Mouse (Mus musculus): ENCODE measurements around the gene Mitd1. TPM values are rescaled to one million over a fixed set of nuclear protein-coding genes. Genes with fewer than 3 reads are reported as not detected.

Gene Mitd1
- total and polyA plus RNA-seq, 3 experiments: 13.3 to 28.1 (median 19.9) TPM

DNA sequence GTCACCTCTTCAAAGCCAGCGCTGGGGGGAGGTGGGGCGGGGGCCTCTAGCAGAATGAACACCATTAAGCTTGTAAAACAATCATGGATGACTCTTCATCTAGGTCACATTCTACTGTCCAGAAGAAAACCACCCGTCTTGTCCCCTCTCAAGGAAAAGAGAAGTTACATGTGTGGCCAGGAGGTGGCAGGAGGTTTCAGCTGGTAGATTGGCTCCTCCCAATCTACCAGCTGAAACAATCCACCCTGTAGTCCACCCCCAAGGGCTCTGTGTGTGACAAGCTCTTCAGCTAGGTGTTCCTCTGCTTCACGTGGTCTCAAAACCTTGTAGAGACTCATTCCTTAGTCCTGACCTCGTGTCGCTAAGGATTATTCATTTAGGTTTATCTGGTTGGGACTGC lies 13.0 kb upstream of the Mitd1 start (continued):
- TF ChIP-seq USF2 (conservative IDR thresholded peaks at IDR 0.05; ENCODE audit: low read depth, low read length) (no peak), MAX (IDR thresholded peaks at IDR 0.05; ENCODE audit: low read length) (no peak), ETS1 (conservative IDR thresholded peaks at IDR 0.05; ENCODE audit: low read depth, low read length) (no peak)

GRCm38 (mm10) chr1:37900288-37900687 lies 10.1 kb upstream of the Mitd1 start:
- H3K9ac ChIP-seq (ENCODE audit: insufficient read depth, low read depth): no peak overlapping the region
- DNase-seq (ENCODE audit: extremely low read depth): no peak
- no peak overlapping the region for H3K4me2 ChIP-seq (ENCODE audit: insufficient read depth, low read depth, poor library complexity, severe bottlenecking)
- TF ChIP-seq ZKSCAN1 (IDR thresholded peaks at IDR 0.05; ENCODE audit: borderline replicate concordance, low read depth, low read length): no peak
- in situ Hi-C loops (cut with MboI; ENCODE audit: low pct_ligation_motif_present, low pct_unique_long_range_greater_than_20kb, low sequenced_read_pairs): no loop called here
- H3K27ac ChIP-seq (ENCODE audit: insufficient read depth, low read depth): no peak overlapping the region
- H3K4me3 ChIP-seq (replicated peaks in 1 of 3; ENCODE audit: low read depth in 2 of 3, low read length in 2 of 3, poor library complexity in 1 of 3): no peak overlapping the region
- H3K4me1 ChIP-seq (ENCODE audit: control insufficient read depth in 1 of 2, insufficient read depth in 2 of 2): no peaks in the 10 kb centered on the region
- no peaks in the 10 kb centered on the region for H3K79me2 ChIP-seq (replicated peaks; ENCODE audit: control insufficient read depth, extremely low read depth, insufficient read depth, poor library complexity, severe bottlenecking)
- no peaks in the 10 kb centered on the region for H3K9me3 ChIP-seq (replicated peaks; ENCODE audit: low read length)
- peaks cover 35 to 49% of the 10 kb centered on the region in 2 experiments for H3K36me3 ChIP-seq (replicated peaks in 1 of 2; ENCODE audit: control insufficient read depth in 1 of 2, insufficient read depth in 1 of 2, low read length in 1 of 2)
- H3K27me3 ChIP-seq (replicated peaks): no peaks in the 10 kb centered on the region
- dilution Hi-C loops (cut with MboI; ENCODE audit: extremely low pct_ligation_motif_present, extremely low pct_unique_long_range_greater_than_20kb, low sequenced_read_pairs): no loop called here

- Histone ChIP-seq H3K4me3 (replicated peaks in 1 of 3; ENCODE audit: low read depth in 2 of 3, low read length in 2 of 3, poor library complexity in 1 of 3) (no peak overlapping the region), H3K9ac (ENCODE audit: insufficient read depth, low read depth) (no peak overlapping the region), H3K27ac (ENCODE audit: insufficient read depth, low read depth) (no peak overlapping the region), H3K36me3 (replicated peaks in 1 of 2; ENCODE audit: control insufficient read depth in 1 of 2, insufficient read depth in 1 of 2, low read length in 1 of 2) (peaks cover 38 to 53% of the 10 kb centered on the region in 2 experiments), H3K4me2 (ENCODE audit: insufficient read depth, low read depth, poor library complexity, severe bottlenecking) (no peak overlapping the region), H3K27me3 (replicated peaks) (no peaks in the 10 kb centered on the region), H3K9me3 (replicated peaks; ENCODE audit: low read length) (no peaks in the 10 kb centered on the region), H3K79me2 (replicated peaks; ENCODE audit: control insufficient read depth, extremely low read depth, insufficient read depth, poor library complexity, severe bottlenecking) (no peaks in the 10 kb centered on the region), H3K4me1 (ENCODE audit: control insufficient read depth in 1 of 2, insufficient read depth in 2 of 2) (no peaks in the 10 kb centered on the region)
- dilution Hi-C loops (cut with MboI; ENCODE audit: extremely low pct_ligation_motif_present, extremely low pct_unique_long_range_greater_than_20kb, low sequenced_read_pairs): no loop called here
- TF ChIP-seq CHD2 (IDR thresholded peaks at IDR 0.05; ENCODE audit: low read length): no peak
- no peak for TF ChIP-seq SIN3A (IDR thresholded peaks at IDR 0.05; ENCODE audit: low read length)
- no peak for TF ChIP-seq HCFC1 (IDR thresholded peaks at IDR 0.05; ENCODE audit: low read depth, low read length)
- no peak for TF ChIP-seq EP300 (IDR thresholded peaks at IDR 0.05; ENCODE audit: low read length)
- TF ChIP-seq RCOR1 (conservative IDR thresholded peaks at IDR 0.05; ENCODE audit: low read depth, low read length): no peak
- TF ChIP-seq ZC3H11A (IDR thresholded peaks at IDR 0.05; ENCODE audit: low read depth, low read length): no peak
- no peak for TF ChIP-seq JUN (IDR thresholded peaks at IDR 0.05; ENCODE audit: insufficient read depth, low read depth, low read length)
- TF ChIP-seq CHD1 (IDR thresholded peaks at IDR 0.05; ENCODE audit: low read depth, low read length): no peak
- no peak for TF ChIP-seq UBTF (IDR thresholded peaks at IDR 0.05; ENCODE audit: low read depth, low read length)
- no peak for TF ChIP-seq MXI1 (IDR thresholded peaks at IDR 0.05; ENCODE audit: low read depth, low read length)
- DNase-seq (ENCODE audit: extremely low read depth): no peak
- in situ Hi-C loops (cut with MboI; ENCODE audit: low pct_ligation_motif_present, low pct_unique_long_range_greater_than_20kb, low sequenced_read_pairs): no loop called here
These were observed 9.6 kb upstream of the Mitd1 start for GRCm38 (mm10) chr1:37899816-37900215.
